ENCODE assay signal across 24 mouse cellular contexts in the genomic region with DNA sequence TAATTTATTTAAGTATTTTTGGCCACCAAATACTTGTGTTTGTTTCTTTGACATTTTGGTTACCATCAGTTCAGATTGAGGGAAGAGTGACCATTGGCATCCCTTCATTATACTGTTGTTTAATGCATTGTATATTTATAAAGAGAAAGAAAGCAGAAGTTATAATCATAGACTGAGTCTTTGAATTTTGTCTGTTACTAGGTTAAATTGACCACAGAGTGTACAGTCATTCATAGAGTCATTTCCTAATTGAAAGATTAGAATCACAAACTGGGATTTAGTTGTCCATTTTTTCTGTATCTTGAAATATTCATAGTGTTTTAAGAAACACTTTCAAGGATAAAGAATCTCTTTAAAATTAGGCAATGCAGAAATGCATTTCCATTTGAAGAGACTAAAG. TPM values are rescaled to one million over a fixed set of nuclear protein-coding genes. Genes with fewer than 3 reads are reported as not detected.
A peak's percentile ranks its signal among the peaks of the same experiment; 100 is the strongest.
DNase-seq lines count a peak whose midpoint lies in the region; ATAC-seq and TF ChIP-seq lines count a peak whose summit lies in the region.
"Had no signal": no experiment of that assay in that cellular context is flagged by ENCODE, and none has a peak within 500 bp of the region (broad histone marks: within the 10 kb centered on the region; RNA-seq: fewer than 3 reads in every experiment).

No protein-coding gene starts in this region.

- no peaks in the 10 kb centered on the region for H3K9me3 ChIP-seq in lung, postnatal 0 days (ENCODE audit: low read length)
- H3K9me3 ChIP-seq: embryonic facial prominence, embryonic 10.5 days; embryonic facial prominence, embryonic 12.5 days; forebrain, embryonic 10.5 days; forebrain, embryonic 12.5 days; G1E had no signal

- H3K4me1 ChIP-seq in lung, postnatal 0 days (ENCODE audit: insufficient read depth, low read depth, low read length) = no peaks in the 10 kb centered on the region
- H3K4me1 ChIP-seq: embryonic facial prominence, embryonic 12.5 days; forebrain, embryonic 10.5 days; forebrain, embryonic 12.5 days had no signal

- H3K36me3 ChIP-seq in lung, postnatal 0 days (ENCODE audit: insufficient read depth, low read length) = no peaks in the 10 kb centered on the region
- H3K36me3 ChIP-seq: embryonic facial prominence, embryonic 12.5 days; forebrain, embryonic 10.5 days; forebrain, embryonic 12.5 days had no signal

- no peak overlapping the region for H3K4me2 ChIP-seq in lung, postnatal 0 days (replicated peaks; ENCODE audit: low read depth, low read length)
- H3K4me2 ChIP-seq: embryonic facial prominence, embryonic 12.5 days; forebrain, embryonic 12.5 days had no signal

- H3K27me3 ChIP-seq in lung, postnatal 0 days (replicated peaks; ENCODE audit: insufficient read depth, low read length) = no peaks in the 10 kb centered on the region
- H3K27me3 ChIP-seq: CH12.LX; embryonic facial prominence, embryonic 12.5 days; forebrain, embryonic 12.5 days had no signal

- peak; percentile 83 for DNase-seq in 416B (ENCODE audit: low read depth)
- DNase-seq in spleen, adult 12 weeks (ENCODE audit: low spot score) = no peak
- DNase-seq in gastrocnemius, adult 8-10 months (ENCODE audit: low spot score in 2 of 2) = no peak
- no peak for DNase-seq in lung, postnatal 0 days (ENCODE audit: low spot score)
- DNase-seq: adrenal gland, adult 2 months; adrenal gland, postnatal 10 days; adrenal gland, postnatal 25 days; cerebellum, adult 11 months; cerebellum, adult 18-20 months; cerebellum, adult 8-10 months; cerebellum, adult 9-11 months; cerebellum, postnatal 14 days; cerebellum, postnatal 36 days had no signal

- ATAC-seq in common myeloid progenitor, adult 5-6 weeks (replicated peaks; ENCODE audit: low read depth, poor library complexity, severe bottlenecking) = peak; percentile 52; the same call in 1 of the 2 replicates
- peak; percentile 62 for ATAC-seq in granulocyte monocyte progenitor cell, adult 5-6 weeks (replicated peaks; ENCODE audit: poor library complexity, severe bottlenecking)
- ATAC-seq in lung, postnatal 0 days = no peak
- ATAC-seq: forebrain, embryonic 14.5 days; forebrain, embryonic 16.5 days had no signal

- no peak for TF ChIP-seq CTCF in lung, postnatal 0 days (IDR thresholded peaks at IDR 0.05)

- H3K27ac ChIP-seq in lung, postnatal 0 days (ENCODE audit: low read length) = no peak overlapping the region
- H3K27ac ChIP-seq: embryonic facial prominence, embryonic 10.5 days; embryonic facial prominence, embryonic 12.5 days; forebrain, embryonic 10.5 days; forebrain, embryonic 12.5 days had no signal

- H3K9ac ChIP-seq in lung, postnatal 0 days (replicated peaks; ENCODE audit: low read depth) = no peak overlapping the region
- H3K9ac ChIP-seq: embryonic facial prominence, embryonic 12.5 days; forebrain, embryonic 12.5 days had no signal

- H3K4me3 ChIP-seq in lung, postnatal 0 days (ENCODE audit: low read depth, low read length) = no peak overlapping the region
- H3K4me3 ChIP-seq: embryonic facial prominence, embryonic 10.5 days; embryonic facial prominence, embryonic 12.5 days; erythroblast, embryonic 14.5 days; forebrain, embryonic 10.5 days; forebrain, embryonic 12.5 days had no signal

- TF ChIP-seq EP300 in lung, postnatal 0 days (IDR thresholded peaks at IDR 0.05) = no peak

RNA-seq across cellular contexts. Expression of a gene that starts 55.0 kb away (rescaled TPM):
- 26.2 and 37.5 TPM in 2 replicates for total RNA-seq in common myeloid progenitor, adult 5-6 weeks (2017)
- total RNA-seq in granulocyte monocyte progenitor cell, adult 5-6 weeks (2014; fragmentation: Nextera tagmentation) = 28.0 and 29.2 TPM in 2 replicates
- 29.9 and 33.0 TPM in 2 replicates for total RNA-seq in granulocyte monocyte progenitor cell, adult 5-6 weeks (2017)
- 1 to 10 TPM; 6.8 to 8.9 (median 7.8) TPM for total RNA-seq in gastrocnemius, adult 8-10 months (2022)
- 7.7 and 9.0 TPM in 2 replicates for polyA plus RNA-seq in lung, postnatal 0 days (2015; fragmentation: Nextera tagmentation; extraction: Ambion mirVana)

RNA-seq across cellular contexts. Expression of a gene that starts 55.0 kb away (rescaled TPM):
- 3.6 and 6.0 TPM in 2 replicates for total RNA-seq in common myeloid progenitor, adult 5-6 weeks (2017)
- 10.8 and 14.5 TPM in 2 replicates for total RNA-seq in granulocyte monocyte progenitor cell, adult 5-6 weeks (2014; fragmentation: Nextera tagmentation)
- total RNA-seq in granulocyte monocyte progenitor cell, adult 5-6 weeks (2017) = 2.8 and 3.1 TPM in 2 replicates
- total RNA-seq in gastrocnemius, adult 8-10 months (2022) = 1 to 10 TPM in 3 of 4 experiments, under 1 TPM in 1; 0.99 to 2.7 (median 2.3) TPM
- 4.2 and 8.2 TPM in 2 replicates for polyA plus RNA-seq in lung, postnatal 0 days (2015; fragmentation: Nextera tagmentation; extraction: Ambion mirVana)
- polyA plus RNA-seq: erythroblast, embryonic 14.5 days had no signal
